ENCODE assay signal across 46 mouse cellular contexts in genomic region chr8:3878455-3878854, GRCm38 (mm10). TPM values are rescaled to one million over a fixed set of nuclear protein-coding genes. Genes with fewer than 3 reads are reported as not detected.
"Had no signal": no experiment of that assay in that cellular context is flagged by ENCODE, and none has a peak within 500 bp of the region (broad histone marks: within the 10 kb centered on the region; RNA-seq: fewer than 3 reads in every experiment).

Gene Cd209d, minus strand, starts transcription at chr8:3878555.

- H3K4me1 ChIP-seq: limb, embryonic 10.5 days; limb, embryonic 12.5 days; limb, embryonic 13.5 days; limb, embryonic 15.5 days; liver, embryonic 12.5 days; liver, embryonic 13.5 days; liver, embryonic 15.5 days; lung, embryonic 15.5 days; megakaryocyte, embryonic 14.5 days; midbrain, embryonic 10.5 days; midbrain, embryonic 12.5 days; midbrain, embryonic 13.5 days; midbrain, embryonic 15.5 days; neural tube, embryonic 12.5 days had no signal

- ATAC-seq: liver, embryonic 12.5 days; liver, postnatal 0 days; lung, postnatal 0 days; midbrain, embryonic 13.5 days; midbrain, embryonic 15.5 days; midbrain, embryonic 16.5 days had no signal

- DNase-seq: left cerebral cortex, postnatal 4 days; liver; liver, embryonic 13.5 days; liver, postnatal 0 days; lung, adult 18-20 months; lung, adult 2 months; lung, embryonic 14.5 days; lung, postnatal 10 days; lung, postnatal 14 days; lung, postnatal 36 days; lung, postnatal 4 days; midbrain, embryonic 14.5 days had no signal

- H3K27ac ChIP-seq: limb, embryonic 10.5 days; limb, embryonic 12.5 days; limb, embryonic 13.5 days; limb, embryonic 15.5 days; liver, embryonic 12.5 days; liver, embryonic 13.5 days; liver, embryonic 14.5 days; liver, embryonic 15.5 days; lung, embryonic 15.5 days; macrophage; midbrain, embryonic 10.5 days; midbrain, embryonic 12.5 days; midbrain, embryonic 13.5 days; midbrain, embryonic 15.5 days; neural tube, embryonic 12.5 days had no signal

- H3K9me3 ChIP-seq: limb, embryonic 15.5 days; liver, embryonic 12.5 days; liver, embryonic 13.5 days; liver, embryonic 15.5 days; lung, embryonic 15.5 days; megakaryocyte, embryonic 14.5 days had no signal

- H3K4me3 ChIP-seq: limb, embryonic 10.5 days; limb, embryonic 12.5 days; limb, embryonic 13.5 days; limb, embryonic 15.5 days; liver, embryonic 12.5 days; liver, embryonic 13.5 days; liver, embryonic 15.5 days; lung, embryonic 15.5 days; megakaryocyte, embryonic 14.5 days; midbrain, embryonic 10.5 days; midbrain, embryonic 12.5 days; midbrain, embryonic 13.5 days; midbrain, embryonic 15.5 days; myocyte; neural tube, embryonic 12.5 days had no signal

- H3K27me3 ChIP-seq: limb, embryonic 12.5 days; limb, embryonic 13.5 days; limb, embryonic 15.5 days; liver, embryonic 12.5 days; liver, embryonic 13.5 days; liver, embryonic 15.5 days; lung, embryonic 15.5 days; megakaryocyte, embryonic 14.5 days; midbrain, embryonic 12.5 days; midbrain, embryonic 13.5 days; midbrain, embryonic 15.5 days; neural tube, embryonic 12.5 days had no signal

- H3K36me3 ChIP-seq: limb, embryonic 10.5 days; limb, embryonic 12.5 days; limb, embryonic 13.5 days; limb, embryonic 15.5 days; liver, embryonic 12.5 days; liver, embryonic 13.5 days; liver, embryonic 15.5 days; lung, embryonic 15.5 days; midbrain, embryonic 10.5 days; midbrain, embryonic 12.5 days; midbrain, embryonic 13.5 days; midbrain, embryonic 15.5 days; neural tube, embryonic 12.5 days had no signal

- H3K9ac ChIP-seq: limb, embryonic 12.5 days; limb, embryonic 13.5 days; limb, embryonic 15.5 days; liver, embryonic 12.5 days; liver, embryonic 13.5 days; liver, embryonic 14.5 days; liver, embryonic 15.5 days; liver, postnatal 0 days; lung, embryonic 14.5 days; lung, embryonic 15.5 days; midbrain, embryonic 12.5 days; midbrain, embryonic 13.5 days; midbrain, embryonic 15.5 days; neural tube, embryonic 12.5 days had no signal

RNA-seq across cellular contexts. Expression of gene Cd209d, which starts in this region (rescaled TPM):
- total RNA-seq: left cerebral cortex, postnatal 10 days; left cerebral cortex, postnatal 14 days; left cerebral cortex, postnatal 25 days; left cerebral cortex, postnatal 36 days; left cerebral cortex, postnatal 4 days; liver, adult 2 months; megakaryocyte progenitor cell, adult 5-6 weeks; megakaryocyte-erythroid progenitor cell, adult 5-6 weeks; midbrain, postnatal 0 days; monocyte, adult 5-6 weeks had no signal
- polyA plus RNA-seq: limb, embryonic 10.5 days; limb, embryonic 11.5 days; limb, embryonic 12.5 days; limb, embryonic 13.5 days; limb, embryonic 14.5 days; limb, embryonic 15.5 days; liver, adult 2 months; liver, embryonic 11.5 days; liver, embryonic 12.5 days; liver, embryonic 13.5 days; liver, embryonic 14.5 days; liver, embryonic 15.5 days; liver, embryonic 16.5 days; liver, postnatal 0 days; lung, embryonic 14.5 days; lung, embryonic 15.5 days; lung, embryonic 16.5 days; lung, postnatal 0 days; macrophage; midbrain, embryonic 10.5 days; midbrain, embryonic 11.5 days; midbrain, embryonic 12.5 days; midbrain, embryonic 13.5 days; midbrain, embryonic 14.5 days; midbrain, embryonic 15.5 days; midbrain, embryonic 16.5 days; midbrain, postnatal 0 days; myocyte; neural tube, embryonic 11.5 days; neural tube, embryonic 12.5 days had no signal
